In genomic region chr19:16132340-16132790, GRCm38 (mm10) we compare ENCODE assay signal across 8 mouse cellular contexts. TPM values are rescaled to one million over a fixed set of nuclear protein-coding genes. Genes with fewer than 3 reads are reported as not detected.
DNase-seq lines count a peak whose midpoint lies in the region; ATAC-seq lines count a peak whose summit lies in the region.

No protein-coding gene starts in this region.

- H3K4me3 ChIP-seq in forebrain, embryonic 13.5 days: peak overlapping the region; percentile 87
- peak overlapping the region; percentile 90 for H3K4me3 ChIP-seq in neural tube, embryonic 15.5 days (replicated peaks)

- peaks cover 43% of the 10 kb centered on the region for H3K4me1 ChIP-seq in forebrain, embryonic 13.5 days
- H3K4me1 ChIP-seq in neural tube, embryonic 15.5 days: peaks cover 24% of the 10 kb centered on the region

- H3K27me3 ChIP-seq in forebrain, embryonic 13.5 days: no peaks in the 10 kb centered on the region
- no peaks in the 10 kb centered on the region for H3K27me3 ChIP-seq in neural tube, embryonic 15.5 days (replicated peaks)

- intact Hi-C loops in heart, postnatal 10 days (cut with DNase I): loop anchor here (5.0 kb wide), 5 partner anchors 35 to 465 kb away; no protein-coding TSS in a partner anchor

- H3K9me3 ChIP-seq in forebrain, embryonic 13.5 days (replicated peaks): no peaks in the 10 kb centered on the region
- no peaks in the 10 kb centered on the region for H3K9me3 ChIP-seq in neural tube, embryonic 15.5 days (replicated peaks)

- peak overlapping the region; percentile 99 for H3K27ac ChIP-seq in forebrain, embryonic 13.5 days
- peak overlapping the region; percentile 99 for H3K27ac ChIP-seq in neural tube, embryonic 15.5 days (replicated peaks)

- no peaks in the 10 kb centered on the region for H3K36me3 ChIP-seq in forebrain, embryonic 13.5 days (ENCODE audit: poor library complexity, severe bottlenecking)
- H3K36me3 ChIP-seq in neural tube, embryonic 15.5 days: no peaks in the 10 kb centered on the region

- peak overlapping the region; percentile 99 for H3K9ac ChIP-seq in forebrain, embryonic 13.5 days
- peak overlapping the region; percentile 98 for H3K9ac ChIP-seq in neural tube, embryonic 15.5 days (replicated peaks)

- DNase-seq in CD8-positive naive resting alpha-beta T cell, adult 2 months (ENCODE audit: low read depth in 2 of 2, low spot score in 2 of 2): peak; percentile 28 to 58
- DNase-seq in c-Kit-positive CD71-positive TER-119-positive erythroid progenitor cells, embryonic 14.5 days (ENCODE audit: low spot score): peak; percentile 51
- DNase-seq in heart, postnatal 10 days: peak; percentile 92 to 94
- DNase-seq in large intestine, adult 2 months (ENCODE audit: low read depth, low spot score): peak; percentile 48
- peak; percentile 90 to 94 for DNase-seq in lung, adult 18-20 months
- DNase-seq in testis, postnatal 10 days (ENCODE audit: low spot score): peak; percentile 97

- H3K4me2 ChIP-seq in forebrain, embryonic 13.5 days: peak overlapping the region; percentile 62
- H3K4me2 ChIP-seq in neural tube, embryonic 15.5 days: peak overlapping the region; percentile 71

- 0% methylated on average over 30 of the region's 57 CpGs for WGBS in forebrain, embryonic 13.5 days
- under 1% methylated on average over 48 of the region's 57 CpGs for WGBS in large intestine, adult 2 months
- WGBS in neural tube, embryonic 15.5 days: 0% methylated on average over 38 of the region's 57 CpGs

- ATAC-seq in forebrain, embryonic 13.5 days: peak; percentile 89
- peak; percentile 93 for ATAC-seq in neural tube, embryonic 15.5 days (ENCODE audit: low FRiP score)

RNA-seq across cellular contexts. Expression of gene Gnaq, which starts 0.3 kb away (rescaled TPM):
- 55.5 and 67.0 TPM in 2 replicates for polyA plus RNA-seq in forebrain, embryonic 13.5 days (2015; fragmentation: Nextera tagmentation; extraction: Ambion mirVana)
- 10 to 100 TPM; 37.3 to 38.1 TPM for total RNA-seq in heart, postnatal 10 days (2021)
- polyA plus RNA-seq in large intestine, adult 2 months (2012; rRNA removed): 12.2 and 15.2 TPM in 2 replicates
- polyA plus RNA-seq in neural tube, embryonic 15.5 days (2015; fragmentation: Nextera tagmentation; extraction: Ambion mirVana): 98.0 and 110 TPM in 2 replicates

Comparison
In these comparisons a context has a peak if more than half of its experiments do, and no peak if none do; other contexts are left out.
1. Peak in every context shown above with its lines: DNase-seq, ATAC-seq, H3K4me3 ChIP-seq and H3K27ac ChIP-seq.
2. DNase-seq: peak in every context shown above with its lines; median percentile 97 in testis, postnatal 10 days; 93 in heart, postnatal 10 days; 92 in lung, adult 18-20 months; 51 in c-Kit-positive CD71-positive TER-119-positive erythroid progenitor cells, embryonic 14.5 days; 48 in large intestine, adult 2 months; 43 in CD8-positive naive resting alpha-beta T cell, adult 2 months.